In the genomic region with DNA sequence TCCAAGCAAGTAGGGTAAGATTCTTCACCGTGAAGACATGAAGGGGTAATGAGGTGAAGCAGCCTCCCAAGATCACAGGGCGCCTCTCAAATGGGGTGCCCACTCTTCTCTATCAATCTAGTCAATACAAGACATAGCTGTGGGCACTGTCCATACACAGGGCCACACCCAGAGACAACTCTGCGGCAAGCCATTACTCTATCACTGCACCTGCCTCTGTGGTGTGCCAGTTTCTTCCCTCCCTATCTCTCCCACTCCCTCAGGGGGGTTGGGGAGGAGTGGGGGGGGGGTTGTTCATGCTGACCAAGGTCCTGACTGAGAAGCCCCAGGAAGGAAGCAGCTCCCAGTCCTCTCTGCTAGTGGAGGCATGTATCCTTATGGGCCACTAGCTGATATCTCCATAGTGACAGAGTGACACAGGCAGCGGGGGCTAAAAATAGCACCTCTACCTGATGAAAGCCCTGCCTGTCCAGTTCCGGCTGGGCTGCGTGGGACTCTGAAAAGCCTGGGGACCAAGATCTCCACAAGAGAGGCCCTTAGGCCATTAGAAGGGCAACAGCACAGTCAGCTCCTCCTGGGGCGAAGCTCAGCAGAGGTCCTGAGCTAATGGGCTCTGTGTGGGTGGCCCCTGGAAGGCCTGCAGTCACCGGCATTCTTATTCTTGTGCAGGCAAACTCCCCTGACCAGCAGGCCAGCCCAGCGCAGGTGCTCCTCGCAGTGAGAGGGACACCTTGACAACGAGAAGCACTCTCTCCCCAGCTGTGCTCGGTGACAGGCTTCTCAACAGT, we compare ENCODE assay signal across 12 mouse cellular contexts. TPM values are rescaled to one million over a fixed set of nuclear protein-coding genes. Genes with fewer than 3 reads are reported as not detected.
DNase-seq lines count a peak whose midpoint lies in the region; ATAC-seq lines count a peak whose summit lies in the region.
"Had no signal": no experiment of that assay in that cellular context is flagged by ENCODE, and none has a peak within 500 bp of the region (broad histone marks: within the 10 kb centered on the region; RNA-seq: fewer than 3 reads in every experiment).

No protein-coding gene starts in this region.

- peak overlapping the region; percentile 32; the same call in 1 of the 2 replicates for H3K9ac ChIP-seq in intestine, embryonic 16.5 days (ENCODE audit: low read depth, low read length)
- H3K9ac ChIP-seq: forebrain, embryonic 15.5 days had no signal

- peak overlapping the region; percentile 34 for H3K4me3 ChIP-seq in heart, embryonic 10.5 days
- H3K4me3 ChIP-seq in intestine, embryonic 16.5 days (ENCODE audit: low read length): no peak overlapping the region
- H3K4me3 ChIP-seq: forebrain, embryonic 15.5 days had no signal

- H3K27ac ChIP-seq in heart, embryonic 10.5 days: peak overlapping the region; percentile 87
- peak overlapping the region; percentile 35; the same call in 1 of the 2 replicates for H3K27ac ChIP-seq in intestine, embryonic 16.5 days (ENCODE audit: low read length)
- H3K27ac ChIP-seq: forebrain, embryonic 15.5 days had no signal

- H3K9me3 ChIP-seq in heart, embryonic 10.5 days: no peaks in the 10 kb centered on the region
- H3K9me3 ChIP-seq in intestine, embryonic 16.5 days (ENCODE audit: control insufficient read depth, low read length): no peaks in the 10 kb centered on the region
- H3K9me3 ChIP-seq: forebrain, embryonic 15.5 days had no signal

- H3K27me3 ChIP-seq in heart, embryonic 10.5 days (ENCODE audit: insufficient read depth, poor library complexity, severe bottlenecking): no peaks in the 10 kb centered on the region
- no peaks in the 10 kb centered on the region for H3K27me3 ChIP-seq in intestine, embryonic 16.5 days (replicated peaks; ENCODE audit: control insufficient read depth, insufficient read depth, low read length)
- H3K27me3 ChIP-seq: CH12.LX; forebrain, embryonic 15.5 days had no signal

- peak; percentile 87 for DNase-seq in heart, embryonic 10.5 days (ENCODE audit: low spot score)
- no peak for DNase-seq in heart, adult 8-10 months (ENCODE audit: low spot score)
- DNase-seq in retina, postnatal 1 day: peak; percentile 29
- no peak for DNase-seq in retina, embryonic 14.5 days (ENCODE audit: low spot score)
- DNase-seq in thymus, postnatal 36 days: peak; percentile 41 to 55
- DNase-seq in right cerebral cortex, adult 18-20 months: no peak
- no peak for DNase-seq in layer of hippocampus, adult 9-10 months (ENCODE audit: low spot score)
- DNase-seq: embryo, embryonic 11 days had no signal

- ATAC-seq in intestine, embryonic 16.5 days: peak; percentile 62
- ATAC-seq: forebrain, embryonic 15.5 days; midbrain, embryonic 16.5 days had no signal

- H3K4me1 ChIP-seq in heart, embryonic 10.5 days: peaks cover 74% of the 10 kb centered on the region
- peaks cover 26% of the 10 kb centered on the region for H3K4me1 ChIP-seq in intestine, embryonic 16.5 days (ENCODE audit: control insufficient read depth, insufficient read depth, low read length)

- peaks cover 6% of the 10 kb centered on the region; the same call in 1 of the 2 replicates for H3K36me3 ChIP-seq in heart, embryonic 10.5 days
- H3K36me3 ChIP-seq in intestine, embryonic 16.5 days (ENCODE audit: control insufficient read depth, insufficient read depth, low read length): no peaks in the 10 kb centered on the region
- H3K36me3 ChIP-seq: forebrain, embryonic 15.5 days had no signal

- WGBS in heart, embryonic 10.5 days: 37% methylated on average over 12 of the region's 12 CpGs
- WGBS in intestine, embryonic 16.5 days: 56% methylated on average over 12 of the region's 12 CpGs

- no peak overlapping the region for H3K4me2 ChIP-seq in intestine, embryonic 16.5 days (ENCODE audit: low read depth, low read length)
- H3K4me2 ChIP-seq: forebrain, embryonic 15.5 days had no signal

RNA-seq across cellular contexts. Expression of gene Pitpnm2, which starts 15.5 kb away (rescaled TPM):
- polyA plus RNA-seq in heart, embryonic 10.5 days (2016; fragmentation: Nextera tagmentation; extraction: Ambion mirVana): 4.8 and 6.1 TPM in 2 replicates
- 10 to 100 TPM; 39.8 to 52.2 (median 44.5) TPM for total RNA-seq in heart, adult 8-10 months (2022)
- polyA plus RNA-seq in intestine, embryonic 16.5 days (2015; fragmentation: Nextera tagmentation; extraction: Ambion mirVana): 1.8 and 2.4 TPM in 2 replicates

Comparison
In these comparisons a context has a peak if more than half of its experiments do, and no peak if none do; other contexts are left out.
1. DNase-seq: peak in heart, embryonic 10.5 days (single experiment), retina, postnatal 1 day (single experiment) and thymus, postnatal 36 days (2 of 2); none in heart, adult 8-10 months (single experiment), retina, embryonic 14.5 days (single experiment), right cerebral cortex, adult 18-20 months (single experiment) and layer of hippocampus, adult 9-10 months (single experiment).